Mouse (Mus musculus) midbrain, embryonic 14.5 days (tissue): ENCODE results near the gene Ddx23. TPM values are rescaled to one million over a fixed set of nuclear protein-coding genes. Genes with fewer than 3 reads are reported as not detected.

ENCODE experiments used
- ATAC-seq: fragments of 200-750 bp; cut with Nextera tagmentation; 2 replicates; pipeline ENCODE4 v1.8.0; 2017; ENCODE audit warnings: moderate number of reproducible peaks, moderate library complexity; ENCODE audit not compliant: low FRiP score, low TSS enrichment
- DNase-seq: peaks from one replicate; pipeline ENCODE4 v3.0.0-alpha.2; 2015
- H3K27ac ChIP-seq: fragments of 300-500 bp; sonication (generic); replicated peaks from 2 replicates; pipeline ENCODE4 v1.5.1; 2014; ENCODE audit warnings: mild to moderate bottlenecking, low read depth, low read length, moderate library complexity
- H3K27me3 ChIP-seq: fragments of 300-500 bp; sonication (generic); 2 replicates; pipeline ENCODE4 v1.6.1; 2014; ENCODE audit warnings: low read length, control low read depth, mixed read lengths; ENCODE audit not compliant: control insufficient read depth, insufficient read depth
- H3K36me3 ChIP-seq: fragments of 300-500 bp; sonication (generic); 2 replicates; pipeline ENCODE4 v1.6.1; 2014; ENCODE audit warnings: low read length, control low read depth; ENCODE audit not compliant: control insufficient read depth, insufficient read depth
- H3K4me1 ChIP-seq: fragments of 300-500 bp; sonication (generic); 2 replicates; pipeline ENCODE4 v1.6.1; 2014; ENCODE audit warnings: mild to moderate bottlenecking, antibody characterized with exemption, low read length, control low read depth; ENCODE audit not compliant: control insufficient read depth, insufficient read depth
- H3K4me2 ChIP-seq: fragments of 300-500 bp; sonication (generic); 2 replicates; pipeline ENCODE4 v1.6.1; 2014; ENCODE audit warnings: mild to moderate bottlenecking, low read length, moderate library complexity
- H3K4me3 ChIP-seq: fragments of 300-500 bp; sonication (generic); replicated peaks from 2 replicates; pipeline ENCODE4 v1.5.1; 2014; ENCODE audit warnings: low read depth, low read length
- H3K9ac ChIP-seq: fragments of 300-500 bp; sonication (generic); replicated peaks from 2 replicates; pipeline ENCODE4 v1.6.1; 2014; ENCODE audit warnings: mild to moderate bottlenecking, low read length, moderate library complexity
- H3K9me3 ChIP-seq: fragments of 300-500 bp; sonication (generic); 2 replicates; pipeline ENCODE4 v1.6.1; 2016; ENCODE audit warnings: low read length, control low read depth, mixed read lengths; ENCODE audit not compliant: control insufficient read depth
- WGBS: fragments of 180-500 bp; shearing (Covaris S2); extraction: QIAGEN DNeasy Blood & Tissue Kit; methylation state at CpG from one replicate; pipeline ENCODE4 v1.1.7; 2014; 5-methylcytosine and 5-hydroxymethylcytosine counted together
- polyA plus RNA-seq: library from polyadenylated mRNA; unstranded; fragments of >200 nt; fragmentation: Nextera tagmentation; extraction: Ambion mirVana; gene quantifications from 2 replicates; pipeline ENCODE4 v1.2.1, GENCODE M21; 2014

The Ddx23 gene
- polyA plus RNA-seq, 1 experiment from 2014 or later: 24.9 TPM

DNA sequence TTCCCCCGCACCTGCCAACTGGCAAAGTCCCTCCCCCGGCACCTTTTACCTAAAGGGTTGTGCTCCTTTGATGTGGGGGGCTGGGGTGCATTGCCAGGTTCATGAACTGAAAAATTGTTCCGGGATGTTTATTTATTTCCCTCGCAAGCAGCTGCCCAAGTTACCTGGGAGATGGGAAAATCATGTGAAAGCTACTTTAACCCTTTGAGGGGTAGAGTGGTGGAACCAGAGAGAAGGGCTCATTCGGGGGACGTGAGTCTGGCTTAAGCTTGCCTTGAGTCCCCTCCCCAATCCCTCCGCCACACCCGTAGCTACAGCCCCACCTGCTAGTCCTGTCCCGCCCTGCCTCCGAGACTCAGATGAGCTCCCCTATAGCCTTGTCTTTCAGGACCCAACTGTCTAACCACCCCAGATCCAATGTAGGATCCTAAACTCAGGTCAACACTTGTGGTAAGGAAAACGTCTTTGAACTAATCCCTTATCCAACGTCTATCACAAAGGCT is 52.5 kb downstream of the Ddx23 start:
- Histone ChIP-seq H3K9ac (peak overlapping the region; percentile 87), H3K4me2 (peak overlapping the region; percentile 90), H3K4me3 (peak overlapping the region; percentile 73), H3K27me3 (no peaks in the 10 kb centered on the region), H3K27ac (peak overlapping the region; percentile 87), H3K4me1 (peaks cover 25% of the 10 kb centered on the region), H3K9me3 (no peaks in the 10 kb centered on the region), H3K36me3 (no peaks in the 10 kb centered on the region)
- DNase-seq (peak; percentile 60), ATAC-seq (no peak)
- WGBS: 2% methylated on average over 12 of the region's 12 CpGs

- H3K4me2 ChIP-seq: peak within 1 kb of the TSS; percentile 90
- peak within 1 kb of the TSS; percentile 73 for H3K4me3 ChIP-seq
- H3K9me3 ChIP-seq: no peaks in the 10 kb centered on the region
- H3K9ac ChIP-seq: peak within 1 kb of the TSS; percentile 87
- H3K4me1 ChIP-seq: peaks cover 25% of the 10 kb centered on the region
- H3K27me3 ChIP-seq: no peaks in the 10 kb centered on the region
- ATAC-seq: peak; percentile 86
- H3K27ac ChIP-seq: peak within 1 kb of the TSS; percentile 87
- WGBS: 1% methylated on average over 64 of the region's 75 CpGs
- peak; percentile 89 for DNase-seq
- no peaks in the 10 kb centered on the region; the same call in 1 of the 2 replicates for H3K36me3 ChIP-seq
Observed at GRCm38 (mm10) chr15:98609331-98610130, 53.2 kb downstream of the Ddx23 start, which contains the start of gene Adcy6. Gene Adcy6 (minus strand): TSS chr15:98610076.

GRCm38 (mm10) chr15:98608784-98609250 is 53.9 kb downstream of the Ddx23 start:
- Histone ChIP-seq H3K9me3 (no peaks in the 10 kb centered on the region), H3K9ac (peak overlapping the region; percentile 87), H3K36me3 (peaks cover 7% of the 10 kb centered on the region), H3K27ac (peak overlapping the region; percentile 87), H3K4me1 (peaks cover 21% of the 10 kb centered on the region), H3K27me3 (no peaks in the 10 kb centered on the region), H3K4me2 (peak overlapping the region; percentile 90), H3K4me3 (peak overlapping the region; percentile 73)
- peak; percentile 15 for ATAC-seq
- DNase-seq: peak; percentile 59
- under 1% methylated on average over 10 of the region's 26 CpGs for WGBS

- Histone ChIP-seq H3K27me3 (no peaks in the 10 kb centered on the region), H3K4me3 (peak overlapping the region; percentile 73), H3K4me1 (peaks cover 21% of the 10 kb centered on the region), H3K4me2 (peak overlapping the region; percentile 90), H3K9me3 (no peaks in the 10 kb centered on the region), H3K9ac (peak overlapping the region; percentile 87), H3K36me3 (peaks cover 12% of the 10 kb centered on the region), H3K27ac (0 out of 2 replicates have a peak overlapping the region, but pooled peaks have one; percentile 87)
- DNase-seq: no peak
- 11% methylated on average over 10 of the region's 10 CpGs for WGBS
- peak; percentile 6; the same call in 1 of the 2 replicates for ATAC-seq
Observed at GRCm38 (mm10) chr15:98608058-98608783, 54.5 kb downstream of the Ddx23 start.

GRCm38 (mm10) chr15:98607557-98607956 is 55.1 kb downstream of the Ddx23 start:
- Histone ChIP-seq H3K27ac (no peak overlapping the region), H3K27me3 (no peaks in the 10 kb centered on the region), H3K4me1 (peaks cover 21% of the 10 kb centered on the region), H3K9me3 (no peaks in the 10 kb centered on the region), H3K4me2 (peak overlapping the region; percentile 90), H3K36me3 (peaks cover 18% of the 10 kb centered on the region), H3K9ac (0 out of 2 replicates have a peak overlapping the region, but pooled peaks have one; percentile 87), H3K4me3 (peak overlapping the region; percentile 73)
- ATAC-seq (no peak), DNase-seq (peak; percentile 47)
- WGBS: 22% methylated on average over 4 of the region's 4 CpGs

DNA sequence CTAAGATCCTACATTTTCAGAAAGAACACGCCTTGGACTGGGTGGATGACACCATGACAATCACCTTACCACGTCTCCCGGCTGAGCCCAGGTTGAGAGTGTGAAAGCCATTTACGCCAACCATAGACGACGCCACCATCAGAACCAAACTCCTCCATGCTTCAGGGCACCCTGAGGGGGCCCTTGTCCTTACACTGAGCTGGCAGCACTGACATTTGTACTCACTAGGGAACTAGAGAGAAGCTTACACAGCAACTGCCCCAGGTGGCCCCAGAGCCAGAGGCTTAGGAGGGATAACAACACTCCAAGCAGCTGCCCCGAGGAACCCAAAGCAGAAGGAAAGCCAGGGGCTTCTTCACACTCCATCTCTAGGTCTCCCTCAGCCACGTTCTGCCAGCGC is 56.0 kb downstream of the Ddx23 start:
- Histone ChIP-seq H3K36me3 (peaks cover 20% of the 10 kb centered on the region), H3K9ac (no peak overlapping the region), H3K4me1 (peaks cover 21% of the 10 kb centered on the region), H3K4me3 (no peak overlapping the region), H3K27ac (no peak overlapping the region), H3K9me3 (no peaks in the 10 kb centered on the region), H3K27me3 (no peaks in the 10 kb centered on the region), H3K4me2 (peak overlapping the region; percentile 90; the same call in 1 of the 2 replicates)
- DNase-seq: no peak
- no peak for ATAC-seq
- 57% methylated on average over 9 of the region's 9 CpGs for WGBS

GRCm38 (mm10) chr15:98606051-98606536 is 56.6 kb downstream of the Ddx23 start:
- Histone ChIP-seq H3K9ac (no peak overlapping the region), H3K9me3 (no peaks in the 10 kb centered on the region), H3K4me3 (no peak overlapping the region), H3K4me2 (no peak overlapping the region), H3K27me3 (no peaks in the 10 kb centered on the region), H3K4me1 (peaks cover 21% of the 10 kb centered on the region), H3K36me3 (peaks cover 25% of the 10 kb centered on the region), H3K27ac (no peak overlapping the region)
- ATAC-seq (no peak), DNase-seq (no peak)
- WGBS: 94% methylated on average over 12 of the region's 12 CpGs

- H3K36me3 ChIP-seq: peaks cover 38% of the 10 kb centered on the region
- H3K9me3 ChIP-seq: no peaks in the 10 kb centered on the region
- no peak overlapping the region for H3K4me2 ChIP-seq
- H3K27me3 ChIP-seq: no peaks in the 10 kb centered on the region
- peaks cover 21% of the 10 kb centered on the region for H3K4me1 ChIP-seq
- no peak for DNase-seq
- H3K27ac ChIP-seq: no peak overlapping the region
- ATAC-seq: no peak
- 94% methylated on average over 24 of the region's 24 CpGs for WGBS
- no peak overlapping the region for H3K4me3 ChIP-seq
- H3K9ac ChIP-seq: no peak overlapping the region
Observed at GRCm38 (mm10) chr15:98604041-98604575, 58.6 kb downstream of the Ddx23 start.
